Mouse (Mus musculus) liver, embryonic 13.5 days (tissue): ENCODE measurements around the gene Tmem201. TPM values are rescaled to one million over a fixed set of nuclear protein-coding genes. Genes with fewer than 3 reads are reported as not detected.

ENCODE experiments used
- ATAC-seq: fragments of 200-750 bp; cut with Nextera tagmentation; 2 replicates; pipeline ENCODE4 v1.8.0; 2017; ENCODE audit warnings: low read depth, mild to moderate bottlenecking, moderate number of reproducible peaks, moderate library complexity
- DNase-seq: peaks from one replicate; pipeline ENCODE4 v3.0.0; 2022
- H3K27ac ChIP-seq: fragments of 300-500 bp; sonication (generic); 2 replicates; pipeline ENCODE4 v1.5.1; 2015; ENCODE audit warnings: moderate library complexity, mild to moderate bottlenecking, inconsistent platforms
- H3K27me3 ChIP-seq: fragments of 300-500 bp; sonication (generic); 2 replicates; pipeline ENCODE4 v1.6.1; 2015; ENCODE audit warnings: mild to moderate bottlenecking, inconsistent platforms
- H3K36me3 ChIP-seq: fragments of 300-500 bp; sonication (generic); 2 replicates; pipeline ENCODE4 v1.6.1; 2015; ENCODE audit warnings: mild to moderate bottlenecking, inconsistent platforms
- H3K4me1 ChIP-seq: fragments of 300-500 bp; sonication (generic); replicated peaks from 2 replicates; pipeline ENCODE4 v1.6.1; 2015; ENCODE audit warnings: inconsistent platforms
- H3K4me2 ChIP-seq: fragments of 300-500 bp; sonication (generic); 2 replicates; pipeline ENCODE4 v1.6.1; 2015; ENCODE audit warnings: inconsistent platforms, mild to moderate bottlenecking, moderate library complexity
- H3K4me3 ChIP-seq: fragments of 300-500 bp; sonication (generic); replicated peaks from 2 replicates; pipeline ENCODE4 v1.5.1; 2015; ENCODE audit warnings: mild to moderate bottlenecking, inconsistent platforms
- H3K9ac ChIP-seq: fragments of 300-500 bp; sonication (generic); 2 replicates; pipeline ENCODE4 v1.6.1; 2015; ENCODE audit warnings: mild to moderate bottlenecking, inconsistent platforms
- H3K9me3 ChIP-seq: fragments of 300-500 bp; sonication (generic); replicated peaks from 2 replicates; pipeline ENCODE4 v1.6.1; 2016; ENCODE audit warnings: inconsistent platforms
- WGBS: fragments of 180-500 bp; shearing (Covaris S2); methylation state at CpG from one replicate; pipeline ENCODE4 v1.1.7; 2015; ENCODE audit not compliant: insufficient replicate concordance; 5-methylcytosine and 5-hydroxymethylcytosine counted together
- polyA plus RNA-seq: library from polyadenylated mRNA; unstranded; fragments of >200 nt; fragmentation: Nextera tagmentation; extraction: Ambion mirVana; gene quantifications from 2 replicates; pipeline ENCODE4 v1.2.1, GENCODE M21; 2015

Tmem201 gene
- polyA plus RNA-seq, 1 experiment from 2014 or later: 6.9 TPM

GRCm38 (mm10) chr4:149675378-149676261 lies 62.2 kb downstream of the Tmem201 start:
- peak; percentile 78 for DNase-seq
- Histone ChIP-seq H3K9ac (peak overlapping the region; percentile 61), H3K36me3 (peaks cover 6% of the 10 kb centered on the region; the same call in 1 of the 2 replicates), H3K27me3 (peaks cover 20% of the 10 kb centered on the region), H3K4me2 (peak overlapping the region; percentile 86), H3K9me3 (no peaks in the 10 kb centered on the region), H3K4me3 (peak overlapping the region; percentile 60), H3K4me1 (peaks cover 16% of the 10 kb centered on the region), H3K27ac (no peak overlapping the region)
- 13% methylated on average over 57 of the region's 60 CpGs for WGBS
- peak; percentile 95 for ATAC-seq

GRCm38 (mm10) chr4:149674814-149675377 lies 62.9 kb downstream of the Tmem201 start:
- Histone ChIP-seq H3K36me3 (peaks cover 6% of the 10 kb centered on the region; the same call in 1 of the 2 replicates), H3K9ac (no peak overlapping the region), H3K27me3 (peaks cover 20% of the 10 kb centered on the region), H3K4me2 (peak overlapping the region; percentile 86), H3K27ac (no peak overlapping the region), H3K9me3 (no peaks in the 10 kb centered on the region), H3K4me1 (peaks cover 16% of the 10 kb centered on the region), H3K4me3 (peak overlapping the region; percentile 60)
- WGBS: 53% methylated on average over 8 of the region's 8 CpGs
- DNase-seq (no peak), ATAC-seq (no peak)

- peaks cover 6% of the 10 kb centered on the region; the same call in 1 of the 2 replicates for H3K36me3 ChIP-seq
Measured at GRCm38 (mm10) chr4:149672747-149673146, 65.1 kb downstream of the Tmem201 start.

DNA sequence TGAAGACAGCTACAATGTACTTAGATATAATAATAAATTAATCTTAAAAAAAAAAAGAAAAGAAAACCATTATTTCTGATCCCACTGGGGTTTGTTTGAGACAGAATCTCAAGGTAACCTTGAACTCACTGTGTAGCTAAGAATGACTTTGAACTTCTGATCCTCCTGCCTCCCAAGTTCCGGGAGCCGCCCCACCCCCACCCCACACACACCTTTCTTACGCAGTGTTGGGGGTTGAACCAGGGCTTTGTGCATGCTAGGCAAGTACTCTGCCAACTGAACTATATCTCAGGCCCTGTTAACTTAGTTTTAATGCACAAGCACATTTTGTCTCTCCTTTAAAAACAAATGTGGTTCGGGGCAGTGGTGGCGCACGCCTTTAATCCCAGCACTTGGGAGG lies 66.7 kb downstream of the Tmem201 start:
- Histone ChIP-seq H3K9me3 (no peaks in the 10 kb centered on the region), H3K27me3 (peaks cover 20% of the 10 kb centered on the region), H3K36me3 (peaks cover 6% of the 10 kb centered on the region; the same call in 1 of the 2 replicates), H3K4me3 (no peak overlapping the region), H3K4me2 (no peak overlapping the region), H3K4me1 (peaks cover 12% of the 10 kb centered on the region), H3K27ac (no peak overlapping the region), H3K9ac (no peak overlapping the region)
- no peak for ATAC-seq
- WGBS: 89% methylated on average over 6 of the region's 6 CpGs
- DNase-seq: no peak

More at GRCm38 (mm10) chr4:149672747-149673146, 65.1 kb downstream of the Tmem201 start:
- 84% methylated on average over 5 of the region's 5 CpGs for WGBS
- ATAC-seq: no peak
- peaks cover 16% of the 10 kb centered on the region for H3K4me1 ChIP-seq
- no peak for DNase-seq
- no peak overlapping the region for H3K9ac ChIP-seq
- H3K27me3 ChIP-seq: peaks cover 20% of the 10 kb centered on the region
- H3K4me2 ChIP-seq: no peak overlapping the region
- H3K9me3 ChIP-seq: no peaks in the 10 kb centered on the region
- no peak overlapping the region for H3K4me3 ChIP-seq
- H3K27ac ChIP-seq: no peak overlapping the region

DNA sequence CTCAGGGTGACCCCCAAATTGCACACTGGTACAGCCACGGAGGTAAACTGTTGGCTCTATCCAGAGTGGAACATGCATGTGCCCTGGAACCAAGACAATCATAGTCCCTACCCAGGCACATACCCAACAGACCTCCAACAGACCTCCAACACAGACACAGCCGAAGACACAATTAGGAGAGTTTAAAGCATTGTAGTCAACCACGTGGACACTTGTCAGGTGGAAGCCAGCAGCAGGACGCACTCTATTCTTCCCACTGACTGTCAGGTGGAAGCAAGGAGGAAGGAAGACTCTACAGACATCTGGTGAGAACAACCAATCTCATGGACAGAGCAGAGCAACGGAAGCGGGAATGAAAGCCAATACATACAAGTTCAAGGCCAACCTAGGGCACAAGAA lies 72.2 kb downstream of the Tmem201 start:
- H3K36me3 ChIP-seq: no peaks in the 10 kb centered on the region
- DNase-seq (no peak), ATAC-seq (no peak)
- H3K27me3 ChIP-seq: no peaks in the 10 kb centered on the region
- H3K27ac ChIP-seq: peak overlapping the region; percentile 21; the same call in 1 of the 2 replicates
- H3K4me3 ChIP-seq: no peak overlapping the region
- no peak overlapping the region for H3K4me2 ChIP-seq
- 61% methylated on average over 6 of the region's 6 CpGs for WGBS
- H3K9me3 ChIP-seq: no peaks in the 10 kb centered on the region
- H3K9ac ChIP-seq: no peak overlapping the region
- H3K4me1 ChIP-seq: peaks cover 33% of the 10 kb centered on the region

Other genes starting within 250 kb of the Tmem201 start
- gene Ctnnbip1, start 219.8 kb downstream of the Tmem201 start, polyA plus RNA-seq: 5.5 and 6.5 TPM in 2 replicates
- gene Clstn1, start 151.6 kb downstream of the Tmem201 start, polyA plus RNA-seq: 2.6 and 2.9 TPM in 2 replicates
- gene Pik3cd, start 35.5 kb downstream of the Tmem201 start, polyA plus RNA-seq: 5.6 and 6.4 TPM in 2 replicates
- 13.4 and 14.1 TPM in 2 replicates for gene Slc25a33, start 36.2 kb upstream of the Tmem201 start, polyA plus RNA-seq
- 0.61 and 0.97 TPM in 2 replicates for gene Spsb1, start 217.0 kb upstream of the Tmem201 start, polyA plus RNA-seq